Mouse (Mus musculus) adrenal gland, postnatal 4 days (tissue): ENCODE data around the gene Pabpc4. TPM values are rescaled to one million over a fixed set of nuclear protein-coding genes. Genes with fewer than 3 reads are reported as not detected.

Experiments used
- DNase-seq, 2 experiments: peaks; one replicate each; pipeline ENCODE4 v3.0.0; 2021 to 2022; ENCODE audit warnings: low spot score in 2 of 2, mixed read lengths in 2 of 2
- long read RNA-seq, 2 experiments: library from polyadenylated mRNA; stranded (forward); transcript quantifications; one replicate each; pipeline ENCODE4 v2.0.0; 2021
- total RNA-seq, 2 experiments: library from RNA; stranded (reverse); gene quantifications; 2 replicates each; pipeline ENCODE4 v1.2.3; 2021

Gene Pabpc4
- 100 to 1,000 TPM; 104 to 119 TPM for total RNA-seq
- long read RNA-seq, experiment 1, partial matches to known transcripts = 6 of 34 reads
- long read RNA-seq, experiment 1, other reads (novel, unspliced or antisense) = 20 of 34 reads
- long read RNA-seq, experiment 2, transcript Pabpc4-203 (15 exons, 3,050 nt) = minor isoform, 6 of 58 reads
- long read RNA-seq, experiment 2, transcript Pabpc4-202 (15 exons, 3,019 nt) = major isoform, 10 of 58 reads
- long read RNA-seq, experiment 2, partial matches to known transcripts = 6 of 58 reads
- long read RNA-seq, experiment 2, other reads (novel, unspliced or antisense) = 31 of 58 reads

DNA sequence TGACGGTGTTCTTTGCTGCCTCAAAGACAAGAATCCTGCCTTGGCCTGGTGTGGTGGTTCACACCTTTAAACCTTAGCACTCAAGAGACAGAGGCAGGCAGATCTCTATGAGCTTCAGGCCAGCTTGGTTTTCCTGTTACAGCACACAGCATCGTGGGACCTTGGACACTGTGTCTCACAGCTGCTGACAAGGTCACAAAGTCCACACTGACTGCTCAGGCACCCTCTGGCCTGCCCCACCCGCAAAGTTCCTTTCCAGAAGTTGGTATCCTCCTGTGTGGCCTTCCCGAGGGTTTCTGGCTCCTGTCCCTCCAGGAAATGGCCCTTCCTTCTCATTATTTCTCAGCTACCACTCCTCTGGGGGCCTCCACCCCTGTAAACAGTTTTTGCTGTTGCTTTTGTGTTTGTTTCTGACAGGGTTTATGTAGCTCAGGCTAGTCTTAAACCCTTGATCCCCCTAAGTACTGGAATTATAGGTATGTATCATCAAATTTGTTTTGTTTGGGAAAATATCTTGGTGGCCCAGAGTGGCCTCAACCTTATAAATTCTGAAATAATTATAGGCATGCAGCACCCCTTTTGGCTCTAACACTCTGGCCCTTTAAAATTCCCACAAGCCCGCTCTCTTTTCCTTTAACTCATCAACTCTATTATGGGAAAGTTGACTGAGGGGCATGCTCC is at the start of gene Pabpc4:
Gene Pabpc4, plus strand, starts transcription at position 631 of the 681 bp plus-strand sequence.
- no peak for DNase-seq

DNA sequence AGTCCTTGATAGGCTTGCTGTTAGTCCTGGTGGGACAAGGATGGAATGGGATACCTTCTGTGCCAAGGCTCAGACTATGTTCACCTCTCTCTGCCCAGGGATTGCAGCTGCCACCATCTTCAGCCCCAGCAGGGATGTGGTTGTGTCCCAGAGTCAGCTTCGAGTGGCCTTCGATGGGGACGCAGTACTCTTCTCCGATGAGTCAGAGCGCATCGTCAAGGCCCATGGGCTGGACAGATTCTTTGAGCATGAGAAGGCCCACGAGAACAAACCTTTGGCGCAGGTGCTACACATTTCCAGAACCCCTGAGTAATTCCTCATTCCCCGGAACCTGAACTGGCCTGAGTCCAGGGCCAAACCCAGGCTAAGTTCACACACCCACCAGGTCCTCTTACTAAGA is 48.2 kb upstream of the Pabpc4 start:
- no peak for DNase-seq

DNA sequence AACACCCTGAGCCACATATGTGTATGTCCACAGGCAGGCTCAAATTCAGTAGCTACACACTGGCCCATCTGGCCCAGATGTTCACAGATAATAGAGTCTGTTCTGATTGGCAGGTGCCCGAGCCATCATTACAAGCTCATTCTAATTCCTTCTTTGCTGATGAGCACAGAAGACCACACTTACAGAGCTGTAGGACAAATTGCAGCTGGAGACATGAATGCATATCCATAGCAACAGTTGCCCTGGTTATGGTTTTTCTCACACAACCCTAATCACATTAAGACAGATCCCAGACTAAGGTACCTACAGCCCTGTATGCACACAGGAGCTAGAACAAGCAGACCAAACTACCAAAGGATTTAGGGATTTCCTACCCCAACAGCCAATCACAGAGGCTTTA is 46.8 kb upstream of the Pabpc4 start:
- no peak for DNase-seq

DNA sequence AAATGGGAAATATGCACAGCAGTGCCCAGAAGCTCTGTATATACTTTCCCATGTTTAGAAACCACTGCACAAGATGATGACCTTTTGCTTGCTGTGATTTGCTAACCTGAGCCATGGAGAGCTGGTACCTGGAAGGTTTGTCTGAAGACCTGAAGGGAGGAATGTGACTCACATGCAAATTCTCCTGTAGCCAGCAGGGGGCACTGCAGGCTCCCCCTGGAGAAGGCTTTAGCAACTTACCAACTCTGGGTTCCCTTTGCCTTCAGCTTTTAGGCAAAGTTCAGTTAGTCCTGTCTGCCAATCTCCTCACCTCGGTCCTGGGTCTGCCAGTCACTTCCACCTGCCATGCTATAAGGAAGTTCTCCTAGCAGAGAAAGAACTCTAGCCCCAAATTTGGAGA is 45.4 kb upstream of the Pabpc4 start:
- no peak for DNase-seq

DNA sequence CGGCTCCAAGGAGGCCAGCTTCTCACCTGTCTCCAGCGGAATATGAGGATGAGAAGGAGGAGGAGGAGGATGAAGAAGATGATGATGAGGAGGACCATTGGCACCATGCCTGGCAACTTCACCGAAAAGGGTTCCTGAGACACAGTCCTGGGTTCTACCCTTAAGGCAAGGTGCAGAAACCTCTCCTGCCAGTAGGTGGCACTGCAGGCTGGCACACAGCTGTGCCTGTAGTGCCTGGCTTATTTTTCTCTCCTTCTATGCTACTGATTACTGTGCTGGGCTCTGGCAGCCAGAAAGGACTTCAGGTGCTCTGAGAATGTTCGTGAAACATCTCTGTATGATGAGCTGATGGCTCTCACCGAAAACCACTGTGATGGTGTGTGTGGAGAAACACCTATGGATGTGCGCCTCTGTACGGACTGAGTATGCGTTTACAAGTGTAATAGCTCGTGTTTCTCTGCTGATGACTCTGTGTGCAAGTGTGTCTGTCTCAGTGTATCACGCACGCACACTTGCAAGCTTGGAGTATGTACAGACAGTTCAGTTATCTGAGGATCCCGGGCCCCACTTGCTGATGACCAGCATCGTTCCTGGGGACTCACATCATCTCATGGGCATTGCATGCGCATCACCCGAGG is 42.3 kb upstream of the Pabpc4 start:
- DNase-seq = peak in 1 of 2 experiments; percentile 58

DNA sequence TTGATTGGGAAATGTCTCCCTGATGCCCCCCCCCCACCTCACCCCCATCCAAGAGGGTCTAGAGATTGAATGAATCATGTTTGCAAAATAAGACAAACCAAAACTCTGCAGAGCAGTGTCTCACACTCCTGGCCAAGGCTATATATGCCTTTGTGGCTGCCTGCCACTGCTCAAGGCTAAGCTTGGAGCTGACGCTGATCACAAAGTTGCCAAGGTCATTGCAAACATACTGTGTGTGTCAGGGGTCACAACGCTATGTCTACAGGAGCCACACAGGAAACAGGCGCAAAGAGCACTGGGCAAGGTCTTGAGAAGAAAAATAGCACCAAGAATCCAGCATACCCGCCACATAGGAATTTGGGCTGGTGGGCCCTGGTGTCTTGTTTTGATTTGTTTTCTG is 41.5 kb upstream of the Pabpc4 start:
- DNase-seq = no peak

DNA sequence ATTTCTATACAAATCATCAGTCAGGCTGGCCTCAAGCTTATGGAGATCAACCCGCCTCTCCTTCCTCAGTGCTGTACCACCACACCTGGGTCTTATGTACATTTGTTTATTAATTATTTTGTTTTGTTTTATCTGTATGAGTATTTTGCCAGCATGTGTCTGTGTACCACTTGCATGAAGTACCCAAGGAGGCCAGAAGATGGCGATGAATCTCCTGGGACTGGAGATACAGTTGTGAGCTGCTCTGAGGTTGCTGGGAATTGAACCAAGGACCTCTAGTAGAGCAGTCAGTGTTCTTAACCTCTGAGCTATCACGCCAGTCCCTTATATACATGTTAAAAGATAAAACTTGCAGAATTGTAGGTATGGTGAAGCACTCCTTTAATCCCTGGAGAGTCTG is 38.8 kb upstream of the Pabpc4 start:
- no peak for DNase-seq

DNA sequence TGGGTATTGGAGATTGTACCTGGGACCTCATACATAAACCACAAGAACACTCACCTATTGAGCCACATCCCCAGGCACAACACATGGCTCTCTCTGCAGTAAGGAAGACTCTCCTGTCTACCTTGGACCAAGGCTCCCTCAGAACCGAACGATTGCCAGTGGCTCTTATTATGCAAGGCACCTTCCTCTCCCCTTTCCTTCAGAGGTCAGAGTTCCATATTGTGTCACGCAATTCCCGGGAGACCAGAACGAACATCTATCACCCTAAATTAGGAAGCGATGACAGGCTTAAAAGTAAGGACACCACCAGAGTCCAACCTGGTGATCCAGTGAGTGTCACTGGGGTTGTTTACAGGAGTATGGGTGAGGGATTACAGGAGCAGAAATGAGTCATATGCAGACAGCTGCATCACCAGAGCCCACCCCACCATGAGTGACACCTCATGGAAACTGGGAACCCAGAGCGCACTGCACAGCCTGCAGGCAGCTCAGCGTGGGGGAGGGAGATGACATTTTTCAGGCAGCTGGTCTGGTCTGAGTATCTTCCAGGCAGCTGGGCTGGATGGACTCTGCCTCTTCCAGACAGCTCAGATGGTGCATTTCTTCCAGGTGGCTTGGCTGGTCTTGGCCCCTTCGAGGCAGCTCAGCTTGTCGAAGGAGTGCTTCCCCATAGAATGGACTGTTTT is 36.3 kb upstream of the Pabpc4 start:
- DNase-seq = no peak

DNA sequence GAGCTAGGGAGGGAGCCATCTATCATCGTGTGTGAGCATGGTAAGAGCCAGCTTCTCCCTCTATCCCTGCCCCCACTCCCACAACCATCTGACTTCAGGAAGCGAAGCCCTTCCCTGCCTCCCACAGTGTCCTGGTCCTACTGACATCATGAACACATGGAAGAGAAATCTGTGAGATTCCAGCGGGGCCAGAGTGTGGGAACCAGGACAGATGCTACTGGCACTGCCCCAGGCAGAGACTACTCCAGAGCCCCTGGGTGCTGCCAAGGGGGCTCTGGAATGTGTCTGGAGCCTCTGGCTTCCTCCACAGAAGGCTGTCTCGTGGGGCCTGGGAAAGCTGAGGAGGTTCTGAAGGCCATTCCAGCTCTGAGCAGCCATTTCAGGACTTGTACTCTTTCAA is 34.4 kb upstream of the Pabpc4 start:
- no peak for DNase-seq

DNA sequence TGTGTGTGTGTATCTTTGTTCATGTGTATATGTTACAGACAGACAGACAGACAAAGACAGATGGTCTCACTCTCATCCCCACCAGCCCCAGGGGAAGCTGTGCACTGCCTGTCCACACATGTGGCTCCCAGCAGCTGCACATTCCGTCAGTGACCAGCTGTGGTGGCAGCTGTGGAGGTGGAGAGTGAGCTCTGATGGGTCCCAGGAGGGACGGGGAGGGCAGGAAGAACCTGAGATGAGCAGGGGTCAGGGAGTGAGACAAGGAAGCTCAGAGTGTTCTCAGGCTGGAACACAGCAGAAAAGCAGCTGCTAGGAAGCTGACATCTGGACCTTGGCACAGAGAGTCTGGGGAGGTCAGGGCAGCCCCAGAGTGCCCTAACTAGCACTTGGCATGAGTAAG is 33.9 kb upstream of the Pabpc4 start:
- DNase-seq = no peak

DNA sequence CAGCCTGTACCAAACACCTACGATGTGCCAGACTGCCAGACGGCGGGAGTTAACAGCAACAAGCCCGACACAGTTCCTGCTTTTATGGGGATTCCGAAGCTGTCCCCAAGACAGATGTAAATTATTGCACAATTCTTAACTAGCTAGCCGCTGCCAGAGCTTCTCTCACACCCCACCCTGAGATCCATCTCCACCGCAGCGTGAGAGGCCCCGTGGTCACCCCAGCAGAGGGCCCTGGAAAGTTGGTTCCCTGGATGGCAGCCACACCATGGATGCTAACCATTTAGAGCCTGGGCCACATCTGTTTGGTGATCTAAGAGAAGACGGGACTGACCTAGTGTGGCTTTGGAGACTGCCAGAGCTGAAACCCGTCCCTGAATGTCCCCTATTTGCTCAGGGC is 33.0 kb upstream of the Pabpc4 start:
- no peak for DNase-seq

DNA sequence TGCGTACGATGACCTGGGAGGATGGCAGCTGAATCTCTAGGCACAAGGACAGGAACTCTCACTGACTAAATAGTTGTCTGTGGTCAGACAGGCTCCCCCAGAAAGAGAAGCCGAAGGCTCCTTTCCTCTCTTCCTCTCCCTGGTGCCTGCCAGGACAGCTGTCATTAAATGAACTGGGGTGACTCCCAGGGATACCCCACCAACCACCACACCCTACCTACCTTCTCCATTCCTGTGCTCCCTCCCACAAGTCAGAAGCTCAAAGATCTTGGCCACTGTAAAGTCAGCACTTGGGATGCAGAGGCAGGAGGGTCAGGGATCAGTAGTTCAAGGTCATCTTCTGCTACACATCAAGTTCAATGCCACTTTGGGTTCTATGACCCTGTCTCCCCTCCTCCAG is 29.3 kb upstream of the Pabpc4 start:
- DNase-seq = no peak

DNA sequence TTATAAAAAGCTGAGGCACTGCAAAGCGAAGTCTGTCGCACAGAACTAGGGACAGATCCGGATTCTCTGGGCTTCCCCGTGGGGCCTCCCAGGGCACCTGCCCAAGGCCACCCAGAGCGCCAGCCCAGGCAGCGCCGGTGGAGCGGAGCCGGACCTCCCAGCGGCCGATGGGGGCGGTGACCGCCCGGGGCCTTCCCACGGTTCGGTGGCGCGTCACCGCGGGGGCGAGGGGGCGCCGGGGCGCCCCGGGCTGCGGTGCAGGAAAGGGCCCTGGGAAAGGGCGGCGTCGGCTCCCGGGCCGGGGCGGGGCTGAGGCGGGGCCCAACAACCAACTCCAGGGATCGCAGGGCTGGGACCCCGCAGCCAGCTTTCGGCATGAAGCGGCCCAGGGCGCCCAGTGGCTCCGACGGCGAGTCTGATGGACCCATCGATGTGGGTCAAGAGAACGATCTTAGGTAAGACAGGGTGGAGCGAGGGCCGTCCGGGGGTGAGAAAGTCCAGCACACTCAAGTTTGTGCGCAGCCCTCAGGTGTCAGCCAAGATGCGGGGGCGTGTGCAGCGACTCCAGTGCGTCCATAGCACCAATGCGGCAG is 28.6 kb upstream of the Pabpc4 start, which contains the start of gene Heyl:
Gene Heyl, plus strand, starts transcription at position 65 of the 593 bp plus-strand sequence.
- no peak for DNase-seq

DNA sequence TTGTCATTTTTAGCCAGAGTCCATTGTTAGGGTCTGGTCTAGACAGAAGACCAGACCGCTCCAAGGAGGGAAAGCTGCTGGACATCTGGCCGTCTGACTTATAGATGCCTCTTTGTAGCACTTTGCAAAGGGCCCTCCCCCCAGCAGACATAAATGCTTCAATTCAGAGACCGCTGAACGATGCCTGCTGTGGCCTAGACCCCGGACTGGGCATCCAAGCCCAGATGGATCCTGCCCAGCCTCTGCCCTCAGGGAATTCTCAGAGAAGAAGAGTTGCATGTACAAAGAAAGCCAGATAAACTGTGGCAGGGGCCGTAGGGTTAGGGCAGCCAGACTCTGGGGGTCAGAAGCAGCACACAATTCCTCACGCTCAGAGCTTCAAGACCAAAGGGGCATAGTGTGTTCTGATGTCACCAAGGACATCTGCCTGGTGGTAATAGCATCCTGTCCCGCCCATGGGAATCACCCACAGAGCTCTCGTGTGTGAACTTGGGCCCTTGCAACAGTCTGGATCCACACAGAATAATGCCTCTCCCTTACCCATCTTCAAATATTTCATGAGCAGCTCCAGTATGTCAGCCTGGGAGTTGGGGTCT is 26.2 kb upstream of the Pabpc4 start:
- DNase-seq = no peak

DNA sequence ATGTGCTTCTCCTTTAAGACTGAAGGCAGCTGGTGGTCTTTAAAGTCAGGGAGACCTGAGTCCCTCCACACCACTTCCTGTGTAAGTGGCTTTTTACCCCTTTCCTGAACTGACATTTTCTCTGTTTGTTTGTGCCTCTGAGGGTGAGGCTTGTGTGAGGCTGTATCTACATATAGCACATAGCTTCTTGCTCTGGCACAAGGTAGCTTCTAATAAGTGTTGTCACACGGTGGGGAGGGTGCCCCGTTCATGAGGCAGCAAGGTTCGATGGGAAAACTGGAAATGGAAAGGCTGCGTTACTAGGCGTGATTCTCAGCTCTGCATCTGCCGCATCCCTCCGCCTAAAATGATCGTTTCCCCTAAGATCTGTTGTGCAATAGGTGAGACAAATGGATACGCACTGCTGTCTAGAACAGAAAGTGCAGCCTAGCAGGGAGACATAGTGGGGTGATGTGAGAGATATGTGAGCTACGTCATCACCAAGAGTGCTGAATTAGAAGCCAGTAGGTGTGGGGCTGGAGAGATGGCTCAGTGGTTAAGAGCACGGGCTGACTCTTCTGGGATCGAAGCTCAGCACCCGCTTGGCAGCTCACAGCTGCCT is 25.6 kb upstream of the Pabpc4 start:
- no peak for DNase-seq

DNA sequence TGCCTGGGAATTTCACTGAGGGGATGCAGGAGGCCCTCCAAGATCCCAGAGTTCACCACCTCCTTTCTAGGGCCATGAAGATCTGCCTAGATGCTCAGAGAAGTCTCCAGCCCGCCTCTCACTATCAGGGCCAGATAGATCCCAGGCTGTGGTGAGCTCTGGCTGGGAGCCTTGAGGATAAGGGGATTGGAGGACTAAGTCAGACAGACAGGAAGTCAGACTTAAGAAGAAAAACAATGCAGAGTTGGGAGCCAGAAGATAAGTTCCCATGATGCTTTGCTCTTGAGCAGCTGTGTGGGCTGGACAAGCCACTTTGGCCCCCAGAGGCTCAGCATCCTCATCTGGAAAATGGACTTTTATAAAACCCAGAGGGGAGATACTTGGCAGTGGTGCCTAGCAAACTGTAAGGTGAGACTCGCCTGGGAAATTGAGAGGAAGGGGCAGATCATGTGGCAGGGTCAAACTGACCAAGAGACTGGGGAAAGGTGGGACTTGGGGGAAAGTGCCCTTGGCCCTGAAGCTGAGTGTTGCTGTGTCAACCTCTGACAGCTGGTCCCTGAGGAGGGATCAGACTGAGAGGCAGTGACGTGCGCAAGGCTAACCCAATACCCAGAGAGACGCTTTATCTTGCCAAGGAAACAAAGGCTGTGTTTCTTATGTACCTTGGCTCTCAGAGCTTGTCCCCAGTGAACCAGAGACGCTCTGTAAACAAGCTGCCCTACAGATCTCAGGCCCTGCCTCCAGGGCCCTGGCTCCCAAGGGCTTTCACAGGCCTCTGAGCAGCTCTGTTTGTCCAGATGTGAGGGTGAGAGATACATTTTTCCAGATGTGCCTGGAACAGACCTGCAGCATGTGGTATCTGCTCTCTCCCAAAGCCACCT is 24.5 kb upstream of the Pabpc4 start:
- no peak for DNase-seq

DNA sequence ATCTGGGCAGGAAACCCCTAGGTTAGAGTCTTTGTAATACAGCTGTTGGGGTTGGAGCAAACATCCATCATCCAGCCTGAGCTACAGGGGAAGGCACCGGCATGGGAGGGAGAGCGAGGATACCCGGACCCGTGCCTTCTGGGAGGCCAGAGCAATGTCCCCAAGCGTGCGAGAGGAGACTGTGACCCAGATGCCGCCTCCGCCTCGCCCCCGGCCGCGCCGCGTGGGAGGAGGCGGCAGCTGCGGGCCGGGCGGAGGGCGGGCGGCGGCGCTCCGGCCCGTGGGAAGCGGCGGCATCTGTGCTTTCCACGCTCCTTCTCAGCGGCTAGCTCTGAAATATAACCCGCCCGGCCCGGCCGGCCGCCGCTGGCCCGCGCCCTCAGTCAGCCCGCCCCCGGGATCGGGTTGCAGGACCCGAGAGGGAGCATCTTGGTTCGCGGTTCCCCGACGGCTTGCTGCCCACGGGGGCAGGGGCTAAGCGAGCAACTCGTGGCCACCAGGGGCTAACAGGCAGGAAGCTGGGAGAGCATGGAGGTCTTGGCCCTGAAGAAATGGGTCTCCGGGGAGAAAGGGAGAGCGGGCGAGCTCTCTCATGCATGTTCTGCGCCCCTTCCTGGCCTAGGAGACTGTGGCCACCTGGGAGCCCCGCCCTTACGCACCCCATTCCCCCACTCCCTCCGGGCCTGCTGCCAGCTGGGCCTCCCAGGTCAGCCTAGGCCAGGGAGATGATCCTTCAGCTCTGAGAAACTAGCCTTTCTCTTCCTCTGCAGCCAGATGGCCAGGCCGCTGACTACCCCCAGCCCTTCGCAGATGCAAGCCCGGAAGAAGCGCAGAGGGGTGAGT is 22.6 kb upstream of the Pabpc4 start:
- peak in 1 of 2 experiments; percentile 13 for DNase-seq

DNA sequence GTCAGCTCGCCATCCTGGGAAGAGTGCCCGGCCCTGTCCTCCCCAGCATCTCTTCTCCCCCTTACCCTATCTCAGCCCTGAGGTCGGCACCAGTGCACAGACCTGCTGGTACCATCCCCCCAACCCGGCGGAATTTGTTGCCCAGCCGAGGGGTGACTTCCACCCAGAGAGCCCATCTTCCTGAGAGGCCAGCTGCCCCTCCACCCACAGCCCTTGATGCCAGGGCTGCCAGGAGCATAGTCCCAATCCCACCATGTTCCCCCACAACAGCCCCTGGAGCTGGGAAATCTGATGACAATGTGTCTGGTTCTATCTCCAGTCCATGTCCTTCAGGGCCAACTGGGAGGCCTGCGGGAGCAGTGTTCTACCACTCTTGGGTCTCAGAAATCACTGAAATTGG is 15.9 kb upstream of the Pabpc4 start:
- no peak for DNase-seq

DNA sequence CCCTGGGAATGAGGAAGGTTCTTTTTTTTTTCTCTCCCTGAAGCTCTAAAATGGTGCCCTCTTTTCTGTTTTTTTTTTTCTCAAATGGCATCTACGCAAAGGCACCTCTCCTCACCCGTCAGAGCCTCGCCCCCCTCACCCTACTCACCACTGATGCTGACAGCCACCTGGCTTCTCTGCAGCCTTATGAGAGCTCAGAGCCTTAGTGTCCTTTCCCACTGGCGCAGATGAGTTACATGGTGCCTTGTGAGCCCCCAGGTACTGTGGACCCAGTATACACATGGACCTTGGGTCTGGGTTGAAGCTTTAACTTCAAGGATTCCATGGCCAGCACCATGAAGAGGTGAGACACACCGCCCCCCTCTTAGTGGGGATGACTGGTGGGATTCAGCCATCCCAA is 15.5 kb upstream of the Pabpc4 start:
- DNase-seq = no peak
